Mouse (Mus musculus): ENCODE results near the gene Sec14l1.

Sec14l1 gene

DNA sequence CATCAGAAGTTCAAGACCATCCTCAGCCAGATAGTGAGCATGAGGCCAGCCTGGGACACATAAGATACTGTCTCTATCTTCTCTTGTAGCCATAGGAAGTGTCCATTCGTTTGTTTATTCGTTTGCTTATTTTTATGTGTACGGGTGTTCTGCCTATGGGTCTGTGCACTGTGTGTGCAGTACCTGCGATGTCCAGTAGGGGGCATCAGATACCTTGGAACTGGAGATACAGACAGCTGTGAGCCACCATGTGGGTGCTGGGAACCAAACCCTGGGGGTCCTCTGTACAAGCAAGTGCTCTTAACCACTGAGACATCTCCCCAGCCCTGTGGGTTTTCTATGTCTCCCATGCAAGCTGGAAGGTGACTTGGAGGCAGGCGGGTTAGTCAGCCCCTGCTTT lies 64.9 kb downstream of the Sec14l1 start:
- WGBS: 86% methylated on average over 5 of the region's 5 CpGs

DNA sequence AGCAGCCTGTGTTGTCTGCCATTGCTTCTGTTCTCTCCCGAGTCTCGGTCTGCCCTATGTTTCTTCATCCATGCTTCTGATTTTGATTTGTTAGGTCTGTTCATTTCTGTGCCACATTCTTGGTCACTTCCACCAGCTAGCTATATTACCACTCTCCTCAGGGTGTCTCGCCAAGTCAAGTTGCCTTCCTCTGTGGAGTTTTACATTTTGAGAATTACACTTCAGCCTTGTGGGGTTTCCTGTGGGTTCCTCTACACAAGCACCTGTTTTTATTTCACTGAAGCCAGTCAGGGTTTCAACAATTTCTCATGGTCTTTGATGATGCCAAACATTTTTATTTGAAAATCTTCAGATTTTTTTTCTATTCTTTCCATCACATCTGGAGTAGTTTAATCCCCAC lies 67.8 kb downstream of the Sec14l1 start:
- 89% methylated on average over 3 of the region's 3 CpGs for WGBS

DNA sequence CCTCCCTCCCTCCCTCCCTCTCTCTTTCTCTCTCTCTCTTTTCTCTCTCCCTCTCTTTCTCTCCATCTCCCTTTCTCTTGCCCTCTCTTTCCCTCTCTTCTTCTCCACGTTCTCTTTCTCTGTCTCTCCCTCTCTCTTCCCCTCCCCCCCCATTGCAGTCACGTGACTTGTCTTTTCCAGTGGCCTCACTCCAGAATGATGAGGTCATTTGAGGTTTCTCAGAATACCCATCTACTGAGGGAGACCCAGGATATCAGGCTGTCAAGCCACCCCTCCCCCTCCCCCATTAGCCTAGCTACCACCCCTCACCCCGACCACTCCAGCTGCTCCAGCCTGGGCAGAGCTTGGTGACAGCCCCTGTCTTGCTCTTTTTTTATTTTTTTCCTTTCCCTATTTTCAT lies 68.3 kb downstream of the Sec14l1 start:
- WGBS: 77% methylated on average over 3 of the region's 3 CpGs

DNA sequence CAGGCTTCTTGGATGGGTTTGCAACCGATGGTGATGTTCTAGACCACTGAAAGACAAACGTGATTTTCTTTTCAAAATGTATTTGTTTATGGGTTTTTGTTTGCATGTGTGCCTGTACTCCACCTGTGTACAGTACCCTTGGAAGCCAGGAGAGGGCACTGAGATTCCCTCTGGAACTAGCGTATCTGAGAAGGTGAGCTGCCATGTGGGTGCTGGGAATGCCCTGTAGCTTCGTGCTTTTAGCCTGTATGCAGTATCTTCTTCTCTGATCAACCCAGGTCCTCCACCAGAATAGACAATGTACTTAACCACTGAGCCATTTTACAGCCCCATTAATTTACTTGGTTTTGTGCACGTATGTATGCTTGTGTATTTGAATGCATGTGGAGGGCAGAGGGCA lies 68.9 kb downstream of the Sec14l1 start:
- 91% methylated on average over 5 of the region's 5 CpGs for WGBS

DNA sequence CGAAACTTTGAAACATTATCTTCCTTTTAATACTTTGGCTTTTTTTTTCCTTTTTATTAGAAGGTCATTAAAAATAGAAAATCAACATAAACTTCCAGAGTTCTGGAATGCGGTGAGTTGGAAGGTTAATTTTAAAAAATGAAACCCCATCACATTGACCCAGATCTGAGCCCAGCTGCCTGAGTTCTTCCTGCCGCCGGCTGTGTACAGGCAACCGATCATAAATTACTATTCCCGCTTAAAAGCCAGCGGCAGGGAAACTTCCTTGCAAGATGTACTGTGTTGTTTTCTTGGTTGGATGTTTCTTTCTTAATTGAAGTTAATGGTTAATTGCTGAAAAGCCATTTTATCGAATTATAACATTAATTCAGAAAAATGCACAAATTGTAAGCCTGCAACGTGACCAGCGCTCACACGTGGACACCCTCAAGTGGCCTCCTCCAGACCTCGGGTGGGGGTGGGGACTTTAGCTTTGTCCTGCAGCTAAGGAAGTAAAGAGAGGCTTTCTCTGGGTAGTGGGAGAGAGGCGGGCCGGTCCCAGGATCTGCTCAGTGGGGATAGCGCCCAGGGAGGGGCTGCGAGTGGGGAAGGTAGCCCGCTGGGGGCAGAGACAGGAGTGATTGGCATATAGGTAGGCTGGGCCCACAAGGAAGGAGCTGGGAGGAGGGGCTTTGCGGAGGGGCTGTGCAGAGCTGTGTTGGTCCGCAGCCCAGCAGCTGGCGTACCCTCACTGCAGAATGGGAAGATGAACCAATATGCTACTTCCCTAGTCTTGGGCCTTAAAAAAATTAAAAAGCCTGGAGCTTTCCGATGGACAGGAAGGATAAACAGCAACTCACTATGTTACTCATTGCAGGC lies 70.3 kb downstream of the Sec14l1 start:
- 74% methylated on average over 21 of the region's 21 CpGs for WGBS

DNA sequence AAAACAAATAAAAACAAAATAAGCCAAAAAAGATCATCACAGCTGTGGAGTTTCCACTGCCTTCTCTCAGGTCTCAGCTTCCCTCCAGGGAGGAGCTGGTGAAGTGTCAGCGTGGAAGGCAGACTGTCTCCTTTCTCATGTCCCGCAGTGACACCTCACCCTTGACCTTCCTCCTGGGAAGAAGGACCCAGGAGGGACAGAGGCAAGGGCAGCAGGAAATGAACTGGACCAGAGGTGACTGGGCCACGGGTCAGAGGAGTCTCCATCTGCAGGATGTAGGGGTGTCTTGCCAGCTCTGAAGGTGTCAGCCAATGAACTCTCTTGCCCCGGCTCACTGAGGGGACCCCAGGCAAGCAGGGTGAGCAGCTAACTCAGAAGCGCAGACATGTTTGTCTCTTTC lies 76.6 kb downstream of the Sec14l1 start:
- 73% methylated on average over 5 of the region's 5 CpGs for WGBS

DNA sequence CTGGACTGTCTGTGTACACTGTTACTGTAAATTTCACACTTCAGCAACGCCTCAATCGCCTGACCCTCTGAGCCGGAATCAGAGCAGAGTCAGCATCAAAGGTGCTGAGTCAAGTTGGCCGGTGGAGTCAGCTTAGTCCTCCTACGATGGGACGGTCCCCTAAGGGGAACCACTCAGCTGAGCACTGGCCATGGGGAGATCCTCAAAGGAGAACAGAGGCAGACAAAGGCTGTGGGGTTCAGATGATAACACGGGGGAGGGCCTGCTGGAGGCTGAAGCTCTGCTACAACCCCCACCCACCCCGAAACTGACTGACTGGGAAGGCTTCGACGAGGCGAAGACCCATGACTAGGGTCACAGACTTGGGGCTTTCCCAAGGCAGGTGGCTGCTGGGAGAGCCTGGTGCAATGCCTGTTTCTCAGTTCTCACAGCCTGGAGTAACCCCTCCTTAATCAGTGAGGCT lies 79.5 kb downstream of the Sec14l1 start:
- 82% methylated on average over 11 of the region's 11 CpGs for WGBS

DNA sequence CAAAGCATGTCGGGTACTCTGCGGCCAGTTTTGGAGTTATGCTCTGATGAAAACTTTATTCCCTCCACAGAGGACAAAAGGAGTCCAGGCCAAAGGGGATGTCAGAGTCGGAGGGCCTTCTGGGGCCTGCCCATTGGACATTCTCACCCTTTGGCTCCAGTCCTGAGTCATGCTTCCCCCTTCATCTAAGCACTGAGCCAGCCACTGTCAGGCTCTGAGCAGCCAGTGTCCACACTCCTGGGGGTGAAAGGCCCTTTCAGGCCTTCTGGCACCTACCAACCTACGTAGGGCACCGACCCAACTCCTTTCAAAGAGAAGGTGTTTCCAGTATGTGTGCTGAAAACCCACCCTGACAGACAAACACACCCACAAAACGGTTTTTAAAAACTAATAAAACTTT lies 80.6 kb downstream of the Sec14l1 start:
- 83% methylated on average over 6 of the region's 6 CpGs for WGBS

DNA sequence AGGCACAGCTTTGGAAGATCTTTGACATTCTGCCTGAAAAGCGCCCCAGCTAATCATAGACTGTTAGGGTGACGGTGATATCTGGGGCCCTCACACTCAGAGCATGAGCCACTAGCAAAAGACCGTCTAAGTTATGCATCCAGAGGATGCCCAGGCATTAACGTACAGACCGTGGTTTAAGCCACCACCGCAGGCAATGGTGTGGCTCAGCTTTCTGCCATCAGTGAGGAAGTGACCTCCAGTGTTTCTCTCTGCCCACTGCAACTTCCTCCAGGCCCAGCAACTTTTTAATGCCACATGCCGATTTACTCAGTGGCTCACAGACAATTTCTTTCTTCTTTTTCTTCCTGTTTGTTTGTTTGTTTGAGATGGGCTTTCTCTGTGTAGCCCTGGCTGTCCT lies 81.7 kb downstream of the Sec14l1 start:
- WGBS: 81% methylated on average over 7 of the region's 7 CpGs

DNA sequence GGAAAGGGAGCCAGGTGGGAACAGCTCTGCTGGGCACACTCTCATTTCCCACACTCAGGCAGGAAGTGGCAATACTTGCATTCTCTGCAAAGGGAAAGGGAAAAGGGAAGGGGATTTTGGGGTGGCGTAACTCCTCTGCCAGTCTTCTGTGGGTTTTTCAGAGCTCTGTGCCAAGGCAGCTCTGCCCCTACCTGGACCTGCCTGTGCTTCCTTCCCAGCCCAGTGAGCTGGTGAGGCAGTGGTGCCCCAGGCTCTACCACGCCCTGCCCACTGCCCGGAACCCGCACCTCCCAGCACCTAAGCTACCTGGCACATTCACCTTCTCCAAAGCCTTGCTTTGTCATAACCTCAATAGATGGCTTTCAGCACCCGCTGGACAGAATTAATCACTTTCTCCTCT lies 83.2 kb downstream of the Sec14l1 start:
- 94% methylated on average over 5 of the region's 5 CpGs for WGBS

DNA sequence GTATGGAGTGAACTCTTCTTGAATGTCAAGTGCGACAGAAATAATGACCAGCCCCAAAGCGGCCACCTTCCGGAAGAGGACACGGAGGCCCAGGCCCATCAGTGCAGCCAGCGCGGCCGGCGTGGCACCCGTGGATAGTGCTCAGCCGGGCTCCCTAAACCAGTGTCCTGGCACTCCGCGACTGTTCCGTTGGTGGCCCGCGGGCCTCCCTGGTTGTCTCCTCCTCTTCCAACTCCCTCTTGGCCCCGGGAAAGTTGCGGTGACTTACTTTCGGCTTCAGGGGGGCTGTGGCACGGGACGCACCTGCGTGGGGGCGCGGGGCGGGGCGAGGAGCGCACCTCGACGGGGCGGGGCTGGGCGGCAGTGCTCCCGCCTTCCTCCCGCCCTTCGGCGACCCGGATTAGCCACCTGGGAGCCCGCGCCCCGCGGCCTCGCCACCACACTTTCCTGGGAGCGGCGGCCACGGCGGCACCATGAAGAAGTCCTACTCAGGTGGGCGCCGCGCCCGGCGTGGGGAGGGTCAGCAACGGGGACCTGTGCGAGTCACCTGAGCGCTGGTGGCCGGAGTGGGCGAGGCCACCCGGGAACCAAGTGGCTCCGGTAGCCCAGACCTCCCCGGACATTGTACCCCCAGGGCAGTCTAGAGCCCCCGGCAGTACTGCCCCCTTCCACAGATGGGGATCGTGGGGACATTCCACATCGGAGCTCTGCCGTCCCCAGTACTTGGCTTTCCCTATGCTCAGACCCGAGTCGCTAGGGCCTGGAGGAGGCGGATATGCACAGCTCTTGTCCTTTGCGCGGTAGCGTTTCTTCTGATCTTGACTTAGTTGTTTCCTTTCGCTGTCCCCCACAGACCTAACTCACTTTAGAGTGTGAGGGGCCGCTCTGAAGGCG lies 84.6 kb downstream of the Sec14l1 start, which contains the start of gene Sept9:
TSS of gene Sept9 (plus strand) at position 380 of the 894 bp plus-strand sequence.
- 4% methylated on average over 61 of the region's 70 CpGs for WGBS

DNA sequence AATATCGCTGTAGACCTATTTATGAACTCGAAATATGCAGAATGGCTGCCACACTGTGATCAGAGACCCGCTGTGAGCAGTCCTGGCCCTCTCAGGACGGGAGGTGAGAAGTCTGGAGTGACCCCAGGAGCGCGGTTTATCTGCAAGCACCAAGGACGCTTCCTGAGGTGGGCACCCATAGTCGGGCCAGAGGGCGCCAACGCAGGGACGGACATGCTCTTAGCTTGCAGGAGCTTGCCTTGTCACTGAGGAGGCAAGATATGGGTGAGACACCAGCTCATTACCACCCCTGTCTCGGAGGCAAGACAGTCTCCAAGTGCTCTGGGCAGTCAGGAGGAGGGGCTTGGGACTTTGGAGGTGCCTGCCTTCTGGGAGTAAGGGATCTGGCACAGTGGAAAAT lies 86.9 kb downstream of the Sec14l1 start:
- 93% methylated on average over 12 of the region's 12 CpGs for WGBS

DNA sequence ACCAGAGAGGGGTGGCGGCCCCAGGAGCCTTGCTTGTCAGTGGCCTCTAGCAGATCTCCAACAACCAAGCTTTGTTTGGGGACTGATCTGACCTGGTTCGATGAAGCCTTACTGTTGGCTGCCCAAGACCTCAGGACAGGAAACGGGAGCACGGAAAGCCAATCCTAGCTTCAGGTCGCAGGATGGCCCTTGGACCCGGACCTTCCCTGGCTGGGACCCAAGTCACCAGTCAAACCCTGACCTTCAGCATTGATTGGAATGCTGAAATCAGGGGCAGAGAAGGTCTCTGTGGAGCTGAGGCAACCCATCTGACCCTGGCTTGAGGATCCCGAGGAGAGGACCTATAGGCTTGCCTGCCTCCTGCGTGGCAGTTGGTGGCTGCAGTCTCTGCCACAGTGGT lies 89.6 kb downstream of the Sec14l1 start:
- 87% methylated on average over 8 of the region's 8 CpGs for WGBS

DNA sequence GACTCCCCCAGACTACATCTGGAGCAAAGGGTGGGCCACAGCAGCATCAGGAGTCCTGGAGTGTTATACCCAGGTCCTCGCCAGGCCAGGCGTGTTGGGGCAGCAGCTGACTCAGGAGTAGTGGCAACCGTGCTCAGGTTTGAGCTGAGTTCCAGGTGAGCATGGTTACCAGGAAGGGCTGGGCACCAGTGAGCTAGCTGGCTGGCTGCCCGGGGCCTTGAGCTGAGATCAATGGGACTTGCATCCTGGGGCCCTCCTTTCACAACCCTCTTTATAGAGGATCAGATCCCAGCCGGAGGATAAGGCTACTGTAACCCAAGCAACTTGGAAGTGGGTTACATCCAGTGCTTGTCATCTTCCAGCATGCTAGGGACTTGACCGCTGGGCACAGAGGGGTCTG lies 90.1 kb downstream of the Sec14l1 start:
- 82% methylated on average over 6 of the region's 6 CpGs for WGBS

DNA sequence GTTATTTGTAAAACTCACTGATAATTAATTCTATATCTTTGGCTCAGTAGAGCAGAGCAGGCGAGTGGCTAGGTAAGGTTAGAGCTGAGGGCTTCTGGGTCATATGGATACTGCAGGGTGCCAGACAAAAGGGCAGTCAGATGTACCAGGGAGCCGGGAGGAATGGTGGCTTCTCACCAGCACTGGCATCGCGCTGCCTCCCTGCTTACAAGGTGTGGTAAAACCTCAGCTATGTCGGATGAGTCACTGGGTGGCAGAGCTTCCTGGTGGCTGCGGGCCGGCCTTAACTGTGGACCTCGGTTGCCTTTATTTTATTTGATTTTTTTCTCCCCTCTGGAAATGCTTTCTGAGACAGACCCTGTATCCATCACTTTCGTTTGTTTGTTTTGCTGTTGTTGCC lies 90.5 kb downstream of the Sec14l1 start:
- WGBS: 85% methylated on average over 9 of the region's 9 CpGs

DNA sequence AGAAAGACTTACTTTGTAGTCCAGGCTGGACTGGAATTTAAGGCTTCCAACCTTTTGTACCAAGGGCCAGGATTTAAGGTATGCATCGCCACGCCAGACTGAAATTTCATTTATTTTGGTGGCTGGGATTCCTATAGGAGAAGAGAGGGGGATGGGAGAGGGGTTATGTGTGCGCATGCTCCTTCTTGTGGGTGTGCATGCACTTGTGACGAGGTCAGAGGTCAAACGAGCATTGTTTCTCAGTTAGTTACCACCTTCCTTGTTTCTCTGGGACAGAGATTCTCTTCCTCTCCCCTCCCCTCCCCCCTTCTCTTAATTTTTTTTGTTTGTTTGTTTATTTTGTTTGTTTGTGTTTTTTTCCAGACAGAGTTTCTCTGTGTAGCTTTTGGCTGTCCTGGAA lies 92.5 kb downstream of the Sec14l1 start:
- 91% methylated on average over 5 of the region's 5 CpGs for WGBS

DNA sequence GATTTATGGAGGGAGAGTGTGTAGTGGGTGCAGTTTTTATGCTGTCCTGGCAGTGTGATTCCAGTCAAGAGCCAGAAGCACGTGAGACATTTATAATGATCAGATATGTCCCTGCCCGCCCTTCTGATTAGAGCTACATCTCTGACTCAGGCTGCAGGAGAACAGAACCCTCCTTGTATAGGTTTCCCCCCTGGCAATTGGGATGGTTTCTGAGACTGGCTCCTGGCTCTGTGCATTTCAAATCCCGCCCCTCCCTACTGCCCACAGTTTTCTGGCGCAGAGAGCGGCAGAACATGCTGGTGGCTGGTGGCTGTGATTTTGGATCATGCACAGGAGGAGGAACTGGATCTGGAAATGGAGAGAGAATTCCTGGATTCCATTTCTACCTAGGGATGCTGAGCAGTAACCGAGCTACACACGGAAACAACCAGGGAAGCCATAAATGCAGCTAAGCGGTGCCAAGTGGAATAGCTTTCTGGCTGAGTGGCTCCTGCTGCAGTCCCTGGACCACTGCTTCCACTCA lies 93.2 kb downstream of the Sec14l1 start:
- 41% methylated on average over 8 of the region's 8 CpGs for WGBS
